Mouse (Mus musculus) adrenal gland, adult 2 months (tissue): ENCODE results near the gene Commd9. TPM values are rescaled to one million over a fixed set of nuclear protein-coding genes. Genes with fewer than 3 reads are reported as not detected.

Experiments
- DNase-seq: peaks from one replicate; pipeline ENCODE4 v3.0.0; 2021
- polyA plus RNA-seq: library from polyadenylated mRNA; depleted of rRNA; stranded (reverse); fragments of >200 nt; gene quantifications from 2 replicates; pipeline ENCODE4 v1.2.3, GENCODE M21; 2012; rRNA removed
- total RNA-seq, 2 experiments: library from RNA; stranded (reverse); gene quantifications; 2 replicates each; pipeline ENCODE4 v1.2.3; 2021

The Commd9 gene
- total and polyA plus RNA-seq, 3 experiments = 37.6 to 54.0 (median 40.8) TPM

- no peak for DNase-seq
These were observed 23.5 kb downstream of the Commd9 start for GRCm38 (mm10) chr2:101909326-101910080.

- peak; percentile 14 for DNase-seq
These were observed 32.5 kb downstream of the Commd9 start for GRCm38 (mm10) chr2:101918518-101918917.

DNA sequence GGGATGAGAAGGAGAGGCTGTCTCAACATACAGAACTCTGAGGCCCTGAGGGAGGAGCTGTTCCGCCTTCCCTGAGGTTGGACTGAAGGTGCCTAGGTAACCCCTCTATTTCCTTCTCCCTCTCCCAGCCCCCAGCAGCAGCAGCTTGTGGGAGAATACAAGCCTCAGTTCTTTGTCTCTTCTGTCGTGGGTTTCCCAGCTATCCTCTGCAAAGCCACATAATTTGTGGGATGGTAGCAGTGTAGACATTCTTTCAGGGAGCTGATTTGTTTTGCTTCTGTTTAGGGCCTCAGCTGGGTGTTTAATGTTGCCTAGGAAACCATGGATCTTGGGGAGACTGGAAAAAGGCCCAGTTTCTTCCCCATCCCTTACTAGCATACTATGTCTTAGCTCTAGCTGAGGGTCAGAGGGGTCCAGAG, 34.1 kb downstream of the Commd9 start:
- DNase-seq = no peak

DNA sequence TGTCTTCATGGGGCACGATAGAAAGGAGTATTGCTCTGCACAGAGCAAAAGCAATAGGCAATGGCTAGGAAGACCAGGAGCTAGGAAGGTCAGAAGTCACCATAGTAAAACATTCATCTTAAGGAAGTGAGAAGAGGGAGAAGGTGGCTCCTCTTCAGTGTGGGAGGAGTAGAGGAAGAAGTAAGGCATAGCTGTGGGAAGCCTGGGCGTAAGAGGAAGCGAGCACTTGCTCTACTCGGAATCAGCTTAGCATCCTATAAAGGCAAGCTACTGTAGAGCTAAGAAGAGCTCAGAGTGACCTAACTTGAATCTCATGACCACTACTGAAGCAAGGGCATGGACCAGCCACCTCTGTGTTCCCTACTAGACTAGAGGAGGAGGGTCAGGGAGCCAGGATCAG, 36.3 kb downstream of the Commd9 start:
- no peak for DNase-seq

DNA sequence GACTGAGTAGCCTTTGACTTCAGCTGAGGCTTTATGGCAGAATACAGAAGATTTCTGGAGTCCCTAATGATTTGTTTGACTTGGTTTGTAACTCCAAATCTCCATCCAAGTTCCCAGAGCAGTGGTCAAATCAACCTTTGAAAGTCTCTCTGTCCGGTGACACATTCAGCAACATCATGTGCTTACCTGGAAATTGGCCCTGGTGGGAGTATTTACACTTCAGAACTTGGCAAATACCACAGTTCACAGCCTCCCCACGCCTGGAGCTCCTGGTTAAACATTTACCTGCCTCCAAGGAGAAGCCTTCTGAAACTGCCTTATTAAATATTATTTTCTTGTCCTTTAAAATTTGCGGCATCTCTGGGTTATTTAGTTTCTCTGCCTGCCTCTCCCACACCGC, 37.1 kb downstream of the Commd9 start:
- DNase-seq = no peak

- no peak for DNase-seq
These were observed 39.1 kb downstream of the Commd9 start for GRCm38 (mm10) chr2:101925183-101925582.

DNA sequence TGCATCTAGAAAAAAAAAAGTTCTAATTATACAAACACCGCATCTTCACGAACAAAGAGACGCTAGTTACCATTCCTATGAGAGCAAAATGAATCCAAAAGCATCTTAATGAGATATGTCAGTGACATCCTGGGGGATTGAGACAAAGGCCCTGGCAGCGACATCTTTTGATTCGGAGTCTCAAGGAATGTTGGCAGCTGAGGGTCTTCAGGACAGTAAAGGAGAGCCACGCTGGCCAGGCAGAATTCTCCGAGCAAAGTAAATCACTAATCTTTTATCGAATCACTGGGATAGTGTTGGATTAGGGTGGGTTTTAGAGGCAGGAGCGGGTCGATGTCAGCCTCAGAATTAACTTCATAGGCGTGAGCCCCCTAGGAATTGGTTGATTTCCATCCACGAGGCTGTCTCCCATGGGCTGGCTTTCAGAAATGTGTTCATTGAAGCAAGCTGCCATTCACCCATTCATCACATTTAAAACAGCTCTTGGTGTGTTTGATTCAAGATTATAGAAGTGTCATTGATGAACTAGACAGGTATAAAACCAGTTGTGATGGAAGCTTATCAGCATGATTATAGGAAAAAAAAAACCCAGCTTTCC, 39.6 kb downstream of the Commd9 start:
- DNase-seq = no peak

GRCm38 (mm10) chr2:101932169-101932936, 46.3 kb downstream of the Commd9 start:
- DNase-seq = no peak

DNA sequence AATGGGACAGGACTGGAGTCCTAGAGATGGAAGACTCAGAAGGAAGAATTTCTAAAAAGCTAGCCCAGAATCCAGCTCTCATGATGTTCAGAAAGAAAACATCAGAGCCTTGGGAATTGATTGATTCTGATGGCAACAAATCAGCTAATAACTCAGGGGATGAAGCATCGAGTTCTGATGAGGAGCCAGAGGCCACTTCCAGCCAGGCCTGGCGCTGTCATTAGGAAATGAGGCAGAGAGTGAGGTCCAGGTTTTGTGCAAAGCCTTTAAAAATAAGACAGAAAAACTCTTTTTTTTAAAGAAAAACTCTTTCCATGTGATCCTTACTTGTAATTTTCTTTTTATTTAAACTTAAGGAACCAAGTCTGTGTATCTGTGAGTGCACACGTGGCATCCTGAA, 47.3 kb downstream of the Commd9 start:
- DNase-seq = no peak

GRCm38 (mm10) chr2:101935006-101935405, 49.0 kb downstream of the Commd9 start:
- no peak for DNase-seq

DNA sequence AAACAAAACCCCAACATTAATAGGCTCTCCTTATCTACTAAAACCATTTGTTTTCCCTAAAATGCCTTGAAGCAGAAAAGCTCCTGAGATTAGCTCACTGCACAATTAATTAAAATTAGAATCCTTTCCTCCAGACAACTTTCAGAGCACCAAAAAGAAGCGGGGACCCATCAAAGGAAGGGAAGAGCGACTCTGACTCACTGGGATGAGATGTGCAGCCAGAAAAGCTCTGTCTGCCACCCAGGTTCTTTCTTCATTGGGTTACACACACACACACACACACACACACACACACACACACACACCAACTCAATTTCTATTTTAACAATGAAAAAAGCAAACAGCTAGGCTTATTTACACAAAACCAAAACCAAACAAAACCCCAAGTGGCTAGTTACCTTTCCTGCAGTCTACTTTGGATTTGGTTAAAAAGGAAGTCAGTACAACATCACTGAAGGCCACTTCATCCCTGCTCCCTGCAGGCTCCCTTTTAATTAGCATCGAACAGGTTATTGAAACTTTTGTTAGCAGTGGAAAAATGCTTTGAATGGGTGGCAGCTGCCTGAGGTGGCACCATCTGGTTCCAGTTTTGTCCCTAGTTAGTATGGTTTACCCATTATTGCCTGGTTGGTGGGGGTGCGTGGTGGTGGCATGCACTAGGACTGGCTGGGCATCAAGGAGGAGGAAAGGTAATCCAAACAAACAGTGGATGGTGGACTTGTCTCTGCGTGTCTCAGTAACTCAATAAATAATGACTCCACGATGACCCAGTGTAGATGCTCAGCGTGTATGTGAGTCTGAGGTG, 64.9 kb downstream of the Commd9 start:
- DNase-seq = no peak

Other genes with a start within 250 kb of the Commd9 start
- gene Rag1, start 236.7 kb upstream of the Commd9 start, total RNA-seq = under 1 TPM in 1 of 2 experiments, not detected in 1; 0.06 TPM
- gene Rag1, start 236.7 kb upstream of the Commd9 start, polyA plus RNA-seq = not detected in 2 replicates
- 10 to 100 TPM; 18.8 to 34.2 TPM for gene B230118H07Rik, start 236.7 kb upstream of the Commd9 start, total RNA-seq
- 0.19 and 0.34 TPM in 2 replicates for gene B230118H07Rik, start 236.7 kb upstream of the Commd9 start, polyA plus RNA-seq
- gene Traf6, start 207.8 kb upstream of the Commd9 start, total RNA-seq = 10 to 100 TPM; 16.5 to 23.1 TPM
- 5.2 and 6.5 TPM in 2 replicates for gene Traf6, start 207.8 kb upstream of the Commd9 start, polyA plus RNA-seq
- 1 to 10 TPM; 4.0 to 5.0 TPM for gene Prr5l, start 3.2 kb upstream of the Commd9 start, total RNA-seq
- 6.4 and 7.0 TPM in 2 replicates for gene Prr5l, start 3.2 kb upstream of the Commd9 start, polyA plus RNA-seq